Mouse (Mus musculus) neural tube, embryonic 11.5 days (tissue): ENCODE data around the gene Stk4. TPM values are rescaled to one million over a fixed set of nuclear protein-coding genes. Genes with fewer than 3 reads are reported as not detected.

Source experiments
- ATAC-seq: fragments of 200-750 bp; cut with Nextera tagmentation; 2 replicates; pipeline ENCODE4 v1.8.0; 2017; ENCODE audit warnings: moderate number of reproducible peaks, mild to moderate bottlenecking, moderate TSS enrichment, moderate library complexity; ENCODE audit not compliant: insufficient read depth, low FRiP score, low TSS enrichment
- DNase-seq: peaks from one replicate; pipeline ENCODE4 v3.0.0-alpha.2; 2015; ENCODE audit warnings: low spot score
- H3K27ac ChIP-seq: fragments of 300-500 bp; sonication (generic); 2 replicates; pipeline ENCODE4 v1.5.1; 2014; ENCODE audit warnings: low read depth, mild to moderate bottlenecking, low read length
- H3K27me3 ChIP-seq: fragments of 300-500 bp; sonication (generic); 2 replicates; pipeline ENCODE4 v1.6.1; 2014; ENCODE audit warnings: mild to moderate bottlenecking, low read length, mixed read lengths; ENCODE audit not compliant: control insufficient read depth, insufficient read depth
- H3K36me3 ChIP-seq: fragments of 300-500 bp; sonication (generic); 2 replicates; pipeline ENCODE4 v1.6.1; 2014; ENCODE audit warnings: mild to moderate bottlenecking, low read length, moderate library complexity, mixed read lengths; ENCODE audit not compliant: control insufficient read depth, insufficient read depth
- H3K4me1 ChIP-seq: fragments of 300-500 bp; sonication (generic); 2 replicates; pipeline ENCODE4 v1.6.1; 2014; ENCODE audit warnings: low read length, mixed read lengths; ENCODE audit not compliant: control insufficient read depth, insufficient read depth
- H3K4me2 ChIP-seq: fragments of 300-500 bp; sonication (generic); 2 replicates; pipeline ENCODE4 v1.6.1; 2014; ENCODE audit warnings: low read depth, mild to moderate bottlenecking, moderate library complexity
- H3K4me3 ChIP-seq: fragments of 300-500 bp; sonication (generic); 2 replicates; pipeline ENCODE4 v1.5.1; 2014; ENCODE audit warnings: low read depth, low read length
- H3K9ac ChIP-seq: fragments of 300-500 bp; sonication (generic); 2 replicates; pipeline ENCODE4 v1.6.1; 2014; ENCODE audit warnings: mild to moderate bottlenecking, low read length
- H3K9me3 ChIP-seq: fragments of 300-500 bp; sonication (generic); 2 replicates; pipeline ENCODE4 v1.6.1; 2016; ENCODE audit warnings: low read length; ENCODE audit not compliant: control insufficient read depth
- WGBS: fragments of 180-500 bp; shearing (Covaris S2); extraction: QIAGEN DNeasy Blood & Tissue Kit; methylation state at CpG from one replicate; pipeline ENCODE4 v1.1.7; 2014; 5-methylcytosine and 5-hydroxymethylcytosine counted together
- polyA plus RNA-seq: library from polyadenylated mRNA; unstranded; fragments of >200 nt; fragmentation: Nextera tagmentation; extraction: Ambion mirVana; gene quantifications from 2 replicates; pipeline ENCODE4 v1.2.1, GENCODE M21; 2014

Gene Stk4
- polyA plus RNA-seq, 1 experiment from 2014 or later: 34.5 TPM

GRCm38 (mm10) chr2:164073918-164074578 lies 3.9 kb downstream of the Stk4 start:
- H3K4me3 ChIP-seq: peak overlapping the region; percentile 73
- peaks cover 12% of the 10 kb centered on the region for H3K4me1 ChIP-seq
- no peaks in the 10 kb centered on the region for H3K27me3 ChIP-seq
- DNase-seq (peak; percentile 98), ATAC-seq (peak; percentile 72)
- no peaks in the 10 kb centered on the region for H3K9me3 ChIP-seq
- peak overlapping the region; percentile 80 for H3K4me2 ChIP-seq
- under 1% methylated on average over 48 of the region's 48 CpGs for WGBS
- H3K9ac ChIP-seq: peak overlapping the region; percentile 65
- no peaks in the 10 kb centered on the region for H3K36me3 ChIP-seq
- H3K27ac ChIP-seq: no peak overlapping the region

DNA sequence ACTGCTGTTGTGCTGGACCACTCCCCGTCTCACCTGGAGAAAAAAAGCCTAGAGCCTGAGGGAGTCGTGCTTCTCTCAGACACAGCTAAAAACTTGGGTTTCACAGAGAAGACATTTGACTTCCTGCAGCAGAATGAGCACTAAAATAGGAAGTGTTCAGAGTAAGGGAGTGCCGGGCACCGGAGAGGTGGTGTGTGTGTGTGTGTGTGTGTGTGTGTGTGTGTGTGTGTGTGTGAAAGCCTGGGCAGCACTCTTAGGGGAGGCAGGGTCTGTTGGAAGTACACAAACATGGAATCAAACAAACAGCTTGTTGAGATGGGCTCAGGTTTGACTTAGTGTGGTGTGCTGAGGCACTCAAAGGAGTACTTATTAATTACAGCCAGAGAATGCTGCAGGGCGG lies 5.0 kb downstream of the Stk4 start:
- H3K36me3 ChIP-seq: no peaks in the 10 kb centered on the region
- WGBS: 62% methylated on average over 5 of the region's 5 CpGs
- H3K9me3 ChIP-seq: no peaks in the 10 kb centered on the region
- no peaks in the 10 kb centered on the region for H3K27me3 ChIP-seq
- peak overlapping the region; percentile 80 for H3K4me2 ChIP-seq
- no peak overlapping the region; the same call in 1 of the 2 replicates for H3K4me3 ChIP-seq
- peaks cover 10% of the 10 kb centered on the region for H3K4me1 ChIP-seq
- DNase-seq: no peak
- no peak overlapping the region for H3K9ac ChIP-seq
- no peak for ATAC-seq
- H3K27ac ChIP-seq: no peak overlapping the region

DNA sequence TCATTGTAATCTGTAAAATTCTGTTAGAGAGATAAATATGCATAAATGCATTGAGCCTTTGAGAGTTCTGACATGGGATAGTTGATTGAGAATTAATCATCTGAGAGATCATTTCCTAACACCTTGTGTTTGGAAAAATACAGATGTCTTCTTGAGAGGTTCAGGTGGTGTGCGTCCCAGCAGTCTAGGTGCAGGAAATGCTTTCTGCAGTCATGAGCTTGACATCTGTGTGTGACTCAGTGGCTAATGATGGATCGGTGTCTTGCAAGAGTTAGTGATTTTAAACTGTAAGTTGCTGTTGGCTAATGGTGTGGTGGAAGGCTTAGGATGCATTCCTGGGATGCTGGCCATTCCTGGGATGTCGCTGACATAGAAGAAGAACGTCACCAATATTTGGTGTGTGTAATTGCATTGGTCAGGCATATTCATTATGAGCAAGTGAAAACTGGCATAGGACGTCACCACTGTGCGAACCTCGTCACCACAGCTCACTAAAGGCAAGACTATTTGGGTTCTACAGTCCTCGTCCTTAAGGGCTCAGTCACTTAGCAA lies 6.8 kb downstream of the Stk4 start:
- DNase-seq: no peak
- Histone ChIP-seq H3K9me3 (no peaks in the 10 kb centered on the region), H3K9ac (no peak overlapping the region), H3K27ac (no peak overlapping the region), H3K27me3 (no peaks in the 10 kb centered on the region), H3K36me3 (no peaks in the 10 kb centered on the region), H3K4me3 (no peak overlapping the region), H3K4me1 (peaks cover 10% of the 10 kb centered on the region), H3K4me2 (no peak overlapping the region)
- ATAC-seq: no peak
- WGBS: 92% methylated on average over 8 of the region's 8 CpGs

DNA sequence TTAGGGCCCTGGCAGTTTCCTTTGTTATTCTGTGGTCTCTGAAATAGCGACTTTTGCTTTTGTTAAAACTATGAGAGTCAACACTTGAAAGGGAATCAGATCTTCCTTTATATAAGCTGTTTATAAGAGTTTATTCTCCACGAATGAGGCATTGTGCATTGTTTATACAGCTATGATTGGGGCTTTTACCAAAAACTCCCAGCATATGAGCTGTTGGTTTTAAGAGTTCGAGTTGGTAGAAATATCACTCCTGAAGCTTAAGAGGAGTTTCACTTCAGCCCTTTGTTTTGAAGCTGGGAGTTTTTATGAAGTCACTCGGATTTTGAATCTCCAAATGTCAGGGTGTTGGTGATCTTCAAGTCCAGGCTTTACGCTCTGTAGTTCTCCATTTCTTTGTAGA lies 7.8 kb downstream of the Stk4 start:
- no peak overlapping the region for H3K9ac ChIP-seq
- H3K36me3 ChIP-seq: no peaks in the 10 kb centered on the region
- no peaks in the 10 kb centered on the region for H3K27me3 ChIP-seq
- ATAC-seq: no peak
- no peak overlapping the region for H3K4me2 ChIP-seq
- no peak for DNase-seq
- WGBS: 91% methylated on average over 5 of the region's 5 CpGs
- no peaks in the 10 kb centered on the region for H3K9me3 ChIP-seq
- no peak overlapping the region for H3K4me3 ChIP-seq
- H3K4me1 ChIP-seq: peaks cover 10% of the 10 kb centered on the region
- no peak overlapping the region for H3K27ac ChIP-seq

- no peak overlapping the region for H3K4me3 ChIP-seq
- H3K4me1 ChIP-seq: peaks cover 10% of the 10 kb centered on the region
- ATAC-seq (no peak), DNase-seq (no peak)
- 91% methylated on average over 6 of the region's 6 CpGs for WGBS
- no peak overlapping the region for H3K9ac ChIP-seq
- no peaks in the 10 kb centered on the region for H3K9me3 ChIP-seq
- H3K27me3 ChIP-seq: no peaks in the 10 kb centered on the region
- no peak overlapping the region for H3K27ac ChIP-seq
- H3K4me2 ChIP-seq: no peak overlapping the region
- H3K36me3 ChIP-seq: no peaks in the 10 kb centered on the region
Observed at GRCm38 (mm10) chr2:164079488-164079887, 9.4 kb downstream of the Stk4 start.

GRCm38 (mm10) chr2:164081577-164081976 lies 11.5 kb downstream of the Stk4 start:
- DNase-seq: no peak
- no peaks in the 10 kb centered on the region for H3K4me1 ChIP-seq
- H3K27ac ChIP-seq: no peak overlapping the region
- no peak for ATAC-seq
- H3K36me3 ChIP-seq: no peaks in the 10 kb centered on the region
- H3K4me3 ChIP-seq: no peak overlapping the region
- 95% methylated on average over 10 of the region's 10 CpGs for WGBS
- H3K27me3 ChIP-seq: no peaks in the 10 kb centered on the region
- no peaks in the 10 kb centered on the region for H3K9me3 ChIP-seq
- no peak overlapping the region for H3K9ac ChIP-seq
- H3K4me2 ChIP-seq: no peak overlapping the region

- no peaks in the 10 kb centered on the region for H3K4me1 ChIP-seq
- 86% methylated on average over 10 of the region's 10 CpGs for WGBS
- no peak overlapping the region for H3K4me2 ChIP-seq
- H3K27me3 ChIP-seq: no peaks in the 10 kb centered on the region
- DNase-seq (no peak), ATAC-seq (no peak)
- no peaks in the 10 kb centered on the region for H3K9me3 ChIP-seq
- no peak overlapping the region for H3K27ac ChIP-seq
- no peak overlapping the region for H3K9ac ChIP-seq
- no peak overlapping the region for H3K4me3 ChIP-seq
- no peaks in the 10 kb centered on the region for H3K36me3 ChIP-seq
Observed at GRCm38 (mm10) chr2:164082175-164082574, 12.1 kb downstream of the Stk4 start.

DNA sequence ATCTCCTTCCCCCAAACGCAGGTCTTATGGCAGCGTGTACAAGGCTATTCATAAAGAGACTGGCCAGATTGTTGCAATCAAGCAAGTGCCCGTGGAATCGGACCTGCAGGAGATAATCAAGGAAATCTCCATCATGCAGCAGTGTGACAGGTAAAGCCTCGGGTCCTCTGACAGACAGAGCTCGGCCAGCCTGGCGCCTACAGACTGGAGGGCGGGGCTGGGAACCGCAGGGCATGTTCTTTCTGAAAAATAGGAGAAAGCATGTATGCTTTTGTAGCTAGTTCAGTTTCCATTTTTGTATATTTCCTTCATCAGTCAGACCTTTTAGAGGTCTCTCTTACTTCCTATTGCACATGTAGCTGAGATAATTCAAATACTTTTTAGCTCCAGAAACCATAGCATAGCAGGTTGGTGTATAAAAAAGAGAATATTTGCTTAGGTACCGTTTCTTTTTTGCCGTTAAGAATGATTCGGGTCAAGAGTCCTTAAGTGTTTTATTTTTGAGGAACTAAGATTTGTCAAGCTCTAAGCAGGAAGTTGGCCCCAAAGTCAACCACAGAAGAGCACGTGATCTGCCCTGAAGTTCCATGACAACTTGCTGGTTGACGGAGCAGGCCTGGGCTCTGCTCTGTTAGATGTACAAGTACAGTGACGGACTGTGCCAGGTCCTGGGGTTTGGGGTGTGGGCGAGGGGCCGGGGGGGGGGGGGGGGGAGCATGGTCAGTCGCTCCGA lies 13.7 kb downstream of the Stk4 start:
- no peak overlapping the region for H3K27ac ChIP-seq
- no peaks in the 10 kb centered on the region for H3K4me1 ChIP-seq
- no peak overlapping the region for H3K4me3 ChIP-seq
- no peak overlapping the region for H3K9ac ChIP-seq
- DNase-seq: no peak
- H3K36me3 ChIP-seq: no peaks in the 10 kb centered on the region
- no peak for ATAC-seq
- no peak overlapping the region for H3K4me2 ChIP-seq
- 92% methylated on average over 17 of the region's 19 CpGs for WGBS
- no peaks in the 10 kb centered on the region for H3K27me3 ChIP-seq
- no peaks in the 10 kb centered on the region for H3K9me3 ChIP-seq

GRCm38 (mm10) chr2:164084342-164084700 lies 14.2 kb downstream of the Stk4 start:
- H3K9me3 ChIP-seq: no peaks in the 10 kb centered on the region
- H3K27ac ChIP-seq: no peak overlapping the region
- no peak overlapping the region for H3K9ac ChIP-seq
- 90% methylated on average over 7 of the region's 7 CpGs for WGBS
- H3K4me3 ChIP-seq: no peak overlapping the region
- DNase-seq: no peak
- no peak overlapping the region for H3K4me2 ChIP-seq
- no peaks in the 10 kb centered on the region for H3K27me3 ChIP-seq
- H3K4me1 ChIP-seq: no peaks in the 10 kb centered on the region
- no peak for ATAC-seq
- no peaks in the 10 kb centered on the region for H3K36me3 ChIP-seq
